Mouse (Mus musculus): Measurements from ENCODE around the gene Snd1. TPM values are rescaled to one million over a fixed set of nuclear protein-coding genes. Genes with fewer than 3 reads are reported as not detected.

Snd1 gene
- polyA plus RNA-seq, 1 experiment from 2014 or later: 56.6 TPM

DNA sequence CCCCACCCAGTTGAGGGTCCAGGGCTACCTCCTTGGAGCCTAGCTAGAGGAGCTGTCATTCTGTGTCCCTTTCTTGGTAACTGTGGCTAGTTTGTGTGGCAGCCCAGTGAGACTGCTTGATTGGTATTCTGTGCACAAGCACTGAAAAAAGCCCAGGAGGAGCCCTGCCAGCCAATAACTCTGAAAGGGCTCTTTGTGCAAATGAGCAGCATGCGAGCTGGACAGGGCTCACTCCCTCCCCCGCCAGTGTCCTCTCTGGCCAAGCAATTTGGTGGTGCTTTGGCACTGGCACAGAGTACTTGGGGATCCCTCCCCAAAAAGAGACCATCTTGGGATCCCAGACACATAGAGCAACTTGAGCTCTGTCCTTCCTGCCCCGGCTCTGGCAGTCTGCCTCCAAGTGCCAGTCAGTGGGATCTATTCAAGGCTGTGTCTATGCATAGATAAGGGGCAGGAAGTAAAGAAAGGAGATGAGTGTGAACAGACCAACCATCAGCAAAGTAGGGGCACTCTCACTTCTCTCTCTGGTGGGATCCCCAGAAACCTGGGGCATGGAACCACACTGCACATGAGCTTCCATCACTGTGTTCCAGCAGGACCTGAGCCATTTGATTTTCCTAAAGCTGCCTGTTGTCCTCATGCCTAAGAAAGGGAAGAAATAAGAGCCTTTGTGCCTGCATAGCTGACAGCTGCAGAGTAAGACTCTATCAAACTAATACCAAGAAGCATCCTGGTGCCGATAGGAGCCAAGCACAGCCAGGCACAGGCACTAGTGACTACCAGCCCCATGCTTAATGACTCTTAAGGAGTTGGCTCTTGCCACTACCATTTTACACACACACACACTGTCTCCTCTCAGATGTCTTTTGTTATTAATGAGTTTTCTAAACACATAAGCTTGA lies 367.7 kb downstream of the Snd1 start:
- Histone ChIP-seq H3K27me3 (replicated peaks; ENCODE audit: insufficient read depth, low read length) (no peaks in the 10 kb centered on the region), H3K9ac (replicated peaks; ENCODE audit: low read depth) (no peak overlapping the region), H3K4me2 (replicated peaks; ENCODE audit: low read depth, low read length) (no peak overlapping the region), H3K9me3 (ENCODE audit: low read length) (no peaks in the 10 kb centered on the region), H3K36me3 (ENCODE audit: insufficient read depth, low read length) (no peaks in the 10 kb centered on the region), H3K4me3 (ENCODE audit: low read depth, low read length) (no peak overlapping the region), H3K4me1 (ENCODE audit: insufficient read depth, low read depth, low read length) (no peaks in the 10 kb centered on the region), H3K27ac (ENCODE audit: low read length) (no peak overlapping the region)
- DNase-seq (ENCODE audit: low spot score): no peak
- ATAC-seq: no peak
- no peak for TF ChIP-seq EP300 (IDR thresholded peaks at IDR 0.05)
- TF ChIP-seq CTCF (IDR thresholded peaks at IDR 0.05): no peak
- WGBS: 89% methylated on average over 4 of the region's 4 CpGs

DNA sequence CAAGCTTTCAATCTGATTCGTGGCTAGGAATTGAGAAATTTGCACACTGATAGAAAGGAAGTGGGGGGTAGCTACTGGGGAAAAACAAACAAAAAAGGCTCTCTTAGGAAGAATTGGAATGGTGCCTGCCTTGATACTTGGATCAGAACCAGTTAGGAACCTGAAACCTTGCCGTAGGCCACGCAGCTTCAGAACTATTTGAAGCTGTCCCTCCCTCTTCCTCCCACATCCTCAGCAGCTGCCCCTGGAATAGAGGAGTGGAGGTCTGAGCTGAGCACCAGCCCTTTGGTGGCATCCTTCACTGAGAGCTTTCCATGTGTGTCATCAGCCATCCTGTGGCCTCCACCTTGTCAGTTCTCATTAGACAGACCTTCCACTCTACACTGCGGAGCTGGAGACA lies 370.7 kb downstream of the Snd1 start:
- Histone ChIP-seq H3K36me3 (ENCODE audit: insufficient read depth, low read length) (no peaks in the 10 kb centered on the region), H3K27me3 (replicated peaks; ENCODE audit: insufficient read depth, low read length) (no peaks in the 10 kb centered on the region), H3K9me3 (ENCODE audit: low read length) (no peaks in the 10 kb centered on the region), H3K4me3 (ENCODE audit: low read depth, low read length) (no peak overlapping the region), H3K27ac (ENCODE audit: low read length) (no peak overlapping the region), H3K4me2 (replicated peaks; ENCODE audit: low read depth, low read length) (no peak overlapping the region), H3K4me1 (ENCODE audit: insufficient read depth, low read depth, low read length) (no peaks in the 10 kb centered on the region), H3K9ac (replicated peaks; ENCODE audit: low read depth) (no peak overlapping the region)
- DNase-seq (ENCODE audit: low spot score): peak; percentile 19
- no peak for TF ChIP-seq EP300 (IDR thresholded peaks at IDR 0.05)
- no peak for TF ChIP-seq CTCF (IDR thresholded peaks at IDR 0.05)
- ATAC-seq: no peak
- 28% methylated on average over 4 of the region's 4 CpGs for WGBS

DNA sequence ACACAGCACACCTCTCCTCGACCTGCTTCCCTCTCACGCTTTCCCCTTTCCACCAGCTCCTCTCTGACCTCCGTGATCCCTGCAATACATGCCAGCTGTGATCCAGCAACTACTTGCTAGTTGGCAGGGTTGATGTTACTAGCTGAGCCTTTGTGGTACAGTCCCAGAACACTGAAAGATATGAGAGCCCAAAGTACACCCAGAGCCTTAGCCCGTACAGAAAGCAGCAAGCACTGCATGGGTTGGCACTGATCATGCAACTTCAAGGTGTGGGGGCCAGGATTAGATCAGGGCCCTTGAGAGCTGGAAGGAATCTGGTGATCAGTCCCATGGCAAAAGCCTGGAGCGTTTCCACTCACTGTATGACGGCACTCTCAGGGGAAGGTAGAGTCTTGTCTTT lies 372.7 kb downstream of the Snd1 start:
- DNase-seq (ENCODE audit: low spot score) (no peak), ATAC-seq (no peak)
- Histone ChIP-seq H3K36me3 (ENCODE audit: insufficient read depth, low read length) (no peaks in the 10 kb centered on the region), H3K9me3 (ENCODE audit: low read length) (no peaks in the 10 kb centered on the region), H3K27me3 (replicated peaks; ENCODE audit: insufficient read depth, low read length) (no peaks in the 10 kb centered on the region), H3K9ac (replicated peaks; ENCODE audit: low read depth) (no peak overlapping the region), H3K4me1 (ENCODE audit: insufficient read depth, low read depth, low read length) (no peaks in the 10 kb centered on the region; the same call in 1 of the 2 replicates), H3K27ac (ENCODE audit: low read length) (no peak overlapping the region), H3K4me2 (replicated peaks; ENCODE audit: low read depth, low read length) (no peak overlapping the region), H3K4me3 (ENCODE audit: low read depth, low read length) (no peak overlapping the region)
- WGBS: 63% methylated on average over 6 of the region's 6 CpGs
- TF ChIP-seq CTCF (IDR thresholded peaks at IDR 0.05) (no peak), EP300 (IDR thresholded peaks at IDR 0.05) (no peak)

DNA sequence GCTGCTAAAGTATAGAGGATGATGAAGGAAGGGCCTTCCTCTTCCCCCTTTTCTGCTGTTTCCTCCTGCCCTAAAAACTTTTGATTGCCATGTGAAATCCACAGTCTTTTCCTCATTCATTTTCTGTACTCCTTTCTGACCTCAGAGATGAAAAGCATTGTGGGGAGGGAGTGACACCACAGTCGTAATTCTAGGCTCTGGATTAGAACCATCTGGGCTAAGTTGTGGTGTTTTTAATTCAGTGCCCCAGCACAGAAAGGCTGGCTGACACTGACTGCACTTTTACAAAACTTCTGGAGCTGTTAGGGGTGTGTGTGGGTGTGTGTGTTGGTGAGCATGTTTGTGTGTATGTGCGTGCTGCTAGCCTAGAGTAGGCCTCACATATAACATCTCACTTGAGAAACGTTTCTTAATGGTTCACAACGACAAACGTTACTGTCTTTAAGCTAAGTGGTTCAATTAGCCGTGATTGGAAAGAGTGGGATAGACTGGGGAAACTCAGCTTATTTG lies 373.4 kb downstream of the Snd1 start:
- Histone ChIP-seq H3K4me1 (ENCODE audit: insufficient read depth, low read depth, low read length) (no peaks in the 10 kb centered on the region; the same call in 1 of the 2 replicates), H3K9ac (replicated peaks; ENCODE audit: low read depth) (no peak overlapping the region), H3K4me3 (ENCODE audit: low read depth, low read length) (no peak overlapping the region), H3K9me3 (ENCODE audit: low read length) (no peaks in the 10 kb centered on the region), H3K27me3 (replicated peaks; ENCODE audit: insufficient read depth, low read length) (no peaks in the 10 kb centered on the region), H3K4me2 (replicated peaks; ENCODE audit: low read depth, low read length) (no peak overlapping the region), H3K27ac (ENCODE audit: low read length) (no peak overlapping the region), H3K36me3 (ENCODE audit: insufficient read depth, low read length) (no peaks in the 10 kb centered on the region)
- ATAC-seq: no peak
- TF ChIP-seq EP300 (IDR thresholded peaks at IDR 0.05) (no peak), CTCF (IDR thresholded peaks at IDR 0.05) (no peak)
- WGBS: 71% methylated on average over 6 of the region's 6 CpGs
- DNase-seq (ENCODE audit: low spot score): no peak

DNA sequence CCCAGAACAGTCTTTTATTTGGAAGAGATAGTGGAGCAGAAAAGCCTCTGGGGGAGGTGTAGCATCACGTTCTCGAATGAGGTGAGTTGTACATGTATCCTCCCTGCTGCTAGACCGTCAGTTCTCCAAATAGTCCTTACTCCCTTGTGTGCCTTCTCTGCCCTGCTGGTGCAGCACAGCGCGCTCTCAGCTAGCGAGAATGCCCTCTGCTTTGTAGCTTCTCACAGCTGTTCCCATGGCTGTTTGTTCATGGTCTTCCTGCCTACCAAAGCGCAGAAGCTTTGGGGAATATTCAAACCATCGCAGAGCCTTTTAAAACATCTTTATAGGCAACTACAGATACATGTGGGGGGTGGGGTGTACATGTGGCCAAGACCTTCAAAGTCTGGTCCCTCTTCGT lies 374.0 kb downstream of the Snd1 start:
- Histone ChIP-seq H3K4me3 (ENCODE audit: low read depth, low read length) (no peak overlapping the region), H3K27ac (ENCODE audit: low read length) (no peak overlapping the region), H3K27me3 (replicated peaks; ENCODE audit: insufficient read depth, low read length) (no peaks in the 10 kb centered on the region), H3K4me2 (replicated peaks; ENCODE audit: low read depth, low read length) (no peak overlapping the region), H3K9me3 (ENCODE audit: low read length) (no peaks in the 10 kb centered on the region), H3K36me3 (ENCODE audit: insufficient read depth, low read length) (no peaks in the 10 kb centered on the region), H3K9ac (replicated peaks; ENCODE audit: low read depth) (no peak overlapping the region), H3K4me1 (ENCODE audit: insufficient read depth, low read depth, low read length) (no peaks in the 10 kb centered on the region; the same call in 1 of the 2 replicates)
- no peak for TF ChIP-seq CTCF (IDR thresholded peaks at IDR 0.05)
- no peak for TF ChIP-seq EP300 (IDR thresholded peaks at IDR 0.05)
- no peak for ATAC-seq
- DNase-seq (ENCODE audit: low spot score): no peak
- whole genome bisulfite sequencing: 74% methylated on average over 9 of the region's 9 CpGs

DNA sequence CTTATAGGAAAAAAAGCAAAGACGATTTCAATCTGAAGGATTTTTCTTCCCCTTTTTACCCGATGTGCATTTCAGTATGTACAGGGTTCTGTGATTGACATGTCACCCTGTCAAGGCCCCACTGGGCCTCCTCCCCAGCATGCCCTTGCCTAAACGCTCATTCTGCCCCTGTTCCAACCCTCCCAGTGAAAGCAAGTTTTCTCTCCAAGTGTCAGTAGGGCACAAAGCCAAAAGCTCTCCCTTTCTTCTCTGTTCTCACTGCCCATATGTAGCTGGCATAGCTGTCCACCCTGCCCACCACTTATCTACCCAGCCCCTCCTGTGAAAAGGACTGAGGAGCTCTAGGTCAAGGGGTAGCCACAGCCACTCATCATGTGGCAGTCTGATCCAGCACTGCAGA lies 374.4 kb downstream of the Snd1 start:
- Histone ChIP-seq H3K27me3 (replicated peaks; ENCODE audit: insufficient read depth, low read length) (no peaks in the 10 kb centered on the region), H3K36me3 (ENCODE audit: insufficient read depth, low read length) (no peaks in the 10 kb centered on the region), H3K4me2 (replicated peaks; ENCODE audit: low read depth, low read length) (no peak overlapping the region), H3K4me1 (ENCODE audit: insufficient read depth, low read depth, low read length) (no peaks in the 10 kb centered on the region; the same call in 1 of the 2 replicates), H3K9ac (replicated peaks; ENCODE audit: low read depth) (no peak overlapping the region), H3K9me3 (ENCODE audit: low read length) (no peaks in the 10 kb centered on the region), H3K4me3 (ENCODE audit: low read depth, low read length) (no peak overlapping the region), H3K27ac (ENCODE audit: low read length) (no peak overlapping the region)
- no peak for TF ChIP-seq EP300 (IDR thresholded peaks at IDR 0.05)
- no peak for DNase-seq (ENCODE audit: low spot score)
- WGBS: 39% methylated on average over 3 of the region's 3 CpGs
- ATAC-seq: no peak

All from lung, postnatal 0 days (tissue).